Mouse (Mus musculus): Measurements from ENCODE around the gene Synrg. TPM values are rescaled to one million over a fixed set of nuclear protein-coding genes. Genes with fewer than 3 reads are reported as not detected.

The Synrg gene
- polyA plus RNA-seq, 1 experiment from 2014 or later = 5.3 TPM

- WGBS (ENCODE audit: insufficient replicate concordance) = 1% methylated on average over 49 of the region's 49 CpGs
- Histone ChIP-seq H3K4me1 (ENCODE audit: control insufficient read depth, low read depth, low read length) (peaks cover 5% of the 10 kb centered on the region), H3K4me3 (ENCODE audit: low read depth, low read length) (peak within 1 kb of the TSS; percentile 91), H3K9me3 (replicated peaks; ENCODE audit: control insufficient read depth, low read length) (no peaks in the 10 kb centered on the region), H3K27me3 (ENCODE audit: control insufficient read depth, insufficient read depth, low read depth, low read length) (no peaks in the 10 kb centered on the region), H3K36me3 (ENCODE audit: control insufficient read depth, insufficient read depth) (peaks cover 25% of the 10 kb centered on the region), H3K27ac (ENCODE audit: low read length) (peak within 1 kb of the TSS; percentile 76), H3K9ac (ENCODE audit: low read depth, low read length) (peak within 1 kb of the TSS; percentile 89), H3K4me2 (ENCODE audit: low read depth, low read length) (peak within 1 kb of the TSS; percentile 83)
- peak; percentile 98 for ATAC-seq (ENCODE audit: low read depth)
Observed at GRCm38 (mm10) chr11:83941950-83942840, 22.0 kb upstream of the Synrg start, which contains the start of gene Ddx52. Ddx52 (plus strand) TSS chr11:83942062.

- peaks cover 52% of the 10 kb centered on the region for H3K36me3 ChIP-seq (ENCODE audit: control insufficient read depth, insufficient read depth)
- no peak for ATAC-seq (ENCODE audit: low read depth)
- no peaks in the 10 kb centered on the region for H3K9me3 ChIP-seq (replicated peaks; ENCODE audit: control insufficient read depth, low read length)
- 81% methylated on average over 2 of the region's 2 CpGs for WGBS (ENCODE audit: insufficient replicate concordance)
- H3K4me2 ChIP-seq (ENCODE audit: low read depth, low read length) = no peak overlapping the region
- H3K27ac ChIP-seq (ENCODE audit: low read length) = no peak overlapping the region
- H3K9ac ChIP-seq (ENCODE audit: low read depth, low read length) = no peak overlapping the region
- no peak overlapping the region for H3K4me3 ChIP-seq (ENCODE audit: low read depth, low read length)
- H3K4me1 ChIP-seq (ENCODE audit: control insufficient read depth, low read depth, low read length) = no peaks in the 10 kb centered on the region
- no peaks in the 10 kb centered on the region for H3K27me3 ChIP-seq (ENCODE audit: control insufficient read depth, insufficient read depth, low read depth, low read length)
Observed at GRCm38 (mm10) chr11:83956822-83957221, 7.4 kb upstream of the Synrg start.

- Histone ChIP-seq H3K27ac (ENCODE audit: low read length) (no peak overlapping the region), H3K9me3 (replicated peaks; ENCODE audit: control insufficient read depth, low read length) (no peaks in the 10 kb centered on the region), H3K4me1 (ENCODE audit: control insufficient read depth, low read depth, low read length) (peaks cover 7% of the 10 kb centered on the region), H3K27me3 (ENCODE audit: control insufficient read depth, insufficient read depth, low read depth, low read length) (no peaks in the 10 kb centered on the region), H3K4me2 (ENCODE audit: low read depth, low read length) (no peak overlapping the region), H3K4me3 (ENCODE audit: low read depth, low read length) (no peak overlapping the region), H3K9ac (ENCODE audit: low read depth, low read length) (no peak overlapping the region), H3K36me3 (ENCODE audit: control insufficient read depth, insufficient read depth) (peaks cover 22% of the 10 kb centered on the region)
- ATAC-seq (ENCODE audit: low read depth) = no peak
- WGBS (ENCODE audit: insufficient replicate concordance) = 73% methylated on average over 3 of the region's 3 CpGs
Observed at GRCm38 (mm10) chr11:83961983-83962382, 2.2 kb upstream of the Synrg start.

GRCm38 (mm10) chr11:83967436-83968204, 3.4 kb downstream of the Synrg start:
- Histone ChIP-seq H3K27ac (ENCODE audit: low read length) (no peak overlapping the region), H3K36me3 (ENCODE audit: control insufficient read depth, insufficient read depth) (peaks cover 4% of the 10 kb centered on the region; the same call in 1 of the 2 replicates)

GRCm38 (mm10) chr11:83968205-83968575, 4.0 kb downstream of the Synrg start:
- H3K36me3 ChIP-seq (ENCODE audit: control insufficient read depth, insufficient read depth) = peaks cover 3% of the 10 kb centered on the region; the same call in 1 of the 2 replicates
- H3K4me3 ChIP-seq (ENCODE audit: low read depth, low read length) = no peak overlapping the region
- H3K4me1 ChIP-seq (ENCODE audit: control insufficient read depth, low read depth, low read length) = peaks cover 14% of the 10 kb centered on the region
- 51% methylated on average over 6 of the region's 6 CpGs for WGBS (ENCODE audit: insufficient replicate concordance)
- no peak overlapping the region for H3K4me2 ChIP-seq (ENCODE audit: low read depth, low read length)
- no peak overlapping the region for H3K27ac ChIP-seq (ENCODE audit: low read length)
- no peak overlapping the region for H3K9ac ChIP-seq (ENCODE audit: low read depth, low read length)
- ATAC-seq (ENCODE audit: low read depth) = no peak
- no peaks in the 10 kb centered on the region for H3K27me3 ChIP-seq (ENCODE audit: control insufficient read depth, insufficient read depth, low read depth, low read length)
- H3K9me3 ChIP-seq (replicated peaks; ENCODE audit: control insufficient read depth, low read length) = no peaks in the 10 kb centered on the region

More at GRCm38 (mm10) chr11:83967436-83968204, 3.4 kb downstream of the Synrg start:
- H3K27me3 ChIP-seq (ENCODE audit: control insufficient read depth, insufficient read depth, low read depth, low read length) = no peaks in the 10 kb centered on the region
- WGBS (ENCODE audit: insufficient replicate concordance) = 38% methylated on average over 8 of the region's 8 CpGs
- no peak overlapping the region for H3K9ac ChIP-seq (ENCODE audit: low read depth, low read length)
- no peaks in the 10 kb centered on the region for H3K9me3 ChIP-seq (replicated peaks; ENCODE audit: control insufficient read depth, low read length)
- H3K4me1 ChIP-seq (ENCODE audit: control insufficient read depth, low read depth, low read length) = peaks cover 14% of the 10 kb centered on the region
- no peak overlapping the region for H3K4me2 ChIP-seq (ENCODE audit: low read depth, low read length)
- peak; percentile 27; the same call in 1 of the 2 replicates for ATAC-seq (ENCODE audit: low read depth)
- H3K4me3 ChIP-seq (ENCODE audit: low read depth, low read length) = no peak overlapping the region

- no peak overlapping the region for H3K4me3 ChIP-seq (ENCODE audit: low read depth, low read length)
- peaks cover 6% of the 10 kb centered on the region; the same call in 1 of the 2 replicates for H3K36me3 ChIP-seq (ENCODE audit: control insufficient read depth, insufficient read depth)
- H3K9me3 ChIP-seq (replicated peaks; ENCODE audit: control insufficient read depth, low read length) = no peaks in the 10 kb centered on the region
- no peak overlapping the region for H3K9ac ChIP-seq (ENCODE audit: low read depth, low read length)
- no peak overlapping the region for H3K4me2 ChIP-seq (ENCODE audit: low read depth, low read length)
- H3K27me3 ChIP-seq (ENCODE audit: control insufficient read depth, insufficient read depth, low read depth, low read length) = no peaks in the 10 kb centered on the region
- 70% methylated on average over 3 of the region's 3 CpGs for WGBS (ENCODE audit: insufficient replicate concordance)
- H3K4me1 ChIP-seq (ENCODE audit: control insufficient read depth, low read depth, low read length) = peaks cover 11% of the 10 kb centered on the region
- no peak overlapping the region for H3K27ac ChIP-seq (ENCODE audit: low read length)
- ATAC-seq (ENCODE audit: low read depth) = no peak
Observed at GRCm38 (mm10) chr11:83969040-83969439, 4.8 kb downstream of the Synrg start.

GRCm38 (mm10) chr11:83974561-83975346, 10.5 kb downstream of the Synrg start:
- H3K9ac ChIP-seq (ENCODE audit: low read depth, low read length) = no peak overlapping the region
- H3K4me3 ChIP-seq (ENCODE audit: low read depth, low read length) = no peak overlapping the region
- no peaks in the 10 kb centered on the region for H3K27me3 ChIP-seq (ENCODE audit: control insufficient read depth, insufficient read depth, low read depth, low read length)
- whole genome bisulfite sequencing (ENCODE audit: insufficient replicate concordance) = 71% methylated on average over 7 of the region's 7 CpGs
- H3K36me3 ChIP-seq (ENCODE audit: control insufficient read depth, insufficient read depth) = peaks cover 13% of the 10 kb centered on the region
- peaks cover 11% of the 10 kb centered on the region for H3K4me1 ChIP-seq (ENCODE audit: control insufficient read depth, low read depth, low read length)
- H3K4me2 ChIP-seq (ENCODE audit: low read depth, low read length) = peak overlapping the region; percentile 38; the same call in 1 of the 2 replicates
- no peaks in the 10 kb centered on the region for H3K9me3 ChIP-seq (replicated peaks; ENCODE audit: control insufficient read depth, low read length)
- no peak overlapping the region for H3K27ac ChIP-seq (ENCODE audit: low read length)
- ATAC-seq (ENCODE audit: low read depth) = no peak

GRCm38 (mm10) chr11:83975488-83975887, 11.3 kb downstream of the Synrg start:
- ATAC-seq (ENCODE audit: low read depth) = peak; percentile 45; the same call in 1 of the 2 replicates
- 38% methylated on average over 1 of the region's 1 CpGs for WGBS (ENCODE audit: insufficient replicate concordance)
- Histone ChIP-seq H3K27ac (ENCODE audit: low read length) (no peak overlapping the region), H3K4me1 (ENCODE audit: control insufficient read depth, low read depth, low read length) (peaks cover 11% of the 10 kb centered on the region), H3K4me3 (ENCODE audit: low read depth, low read length) (no peak overlapping the region), H3K9me3 (replicated peaks; ENCODE audit: control insufficient read depth, low read length) (no peaks in the 10 kb centered on the region), H3K36me3 (ENCODE audit: control insufficient read depth, insufficient read depth) (peaks cover 18% of the 10 kb centered on the region), H3K4me2 (ENCODE audit: low read depth, low read length) (peak overlapping the region; percentile 38), H3K9ac (ENCODE audit: low read depth, low read length) (no peak overlapping the region), H3K27me3 (ENCODE audit: control insufficient read depth, insufficient read depth, low read depth, low read length) (no peaks in the 10 kb centered on the region)
